Mouse (Mus musculus) testis, adult 2 months (tissue): ENCODE data around the gene Scel. TPM values are rescaled to one million over a fixed set of nuclear protein-coding genes. Genes with fewer than 3 reads are reported as not detected.
"Not testable (repeated sequence)": the region's sequence is repeated elsewhere in the genome, so short reads cannot be mapped to it uniquely, and the experiment has no call there.

Source experiments
- H3K27ac ChIP-seq: fragments of 200-500 bp; 2 replicates; pipeline ENCODE4 v1.5.1; 2012; ENCODE audit warnings: low read depth, low read length; ENCODE audit not compliant: control insufficient read depth, insufficient read depth
- H3K27me3 ChIP-seq: fragments of 200-500 bp; 2 replicates; pipeline ENCODE4 v1.6.1; 2012; ENCODE audit warnings: mild to moderate bottlenecking, low read length, moderate library complexity; ENCODE audit not compliant: control insufficient read depth, insufficient read depth
- H3K36me3 ChIP-seq: fragments of 200-500 bp; 2 replicates; pipeline ENCODE4 v1.6.1; 2012; ENCODE audit warnings: mild to moderate bottlenecking, low read length; ENCODE audit not compliant: control insufficient read depth, insufficient read depth
- H3K4me1 ChIP-seq: fragments of 200-500 bp; 2 replicates; pipeline ENCODE4 v1.6.1; 2012; ENCODE audit warnings: low read length; ENCODE audit not compliant: control insufficient read depth, insufficient read depth
- H3K4me3 ChIP-seq: fragments of 200-500 bp; 2 replicates; pipeline ENCODE4 v1.5.1; 2012; ENCODE audit warnings: low read depth, mild to moderate bottlenecking, low read length, moderate library complexity, mixed read lengths; ENCODE audit not compliant: control insufficient read depth
- CTCF ChIP-seq: fragments of 200-500 bp; IDR thresholded peaks from 2 replicates; pipeline ENCODE4 v1.5.1; 2012; ENCODE audit warnings: low read depth, mild to moderate bottlenecking, inconsistent platforms, low read length, moderate library complexity; ENCODE audit not compliant: control insufficient read depth, insufficient read depth, insufficient replicate concordance
- POLR2A ChIP-seq: fragments of 200-500 bp; IDR thresholded peaks from 2 replicates; pipeline ENCODE4 v1.6.1; 2012; ENCODE audit warnings: low read depth, mild to moderate bottlenecking, inconsistent platforms, low read length, moderate library complexity; ENCODE audit not compliant: control insufficient read depth
- polyA plus RNA-seq: library from polyadenylated mRNA; depleted of rRNA; stranded (reverse); fragments of >200 nt; gene quantifications from 2 replicates; pipeline ENCODE4 v1.2.3, GENCODE M21; 2012

Gene Scel
- polyA plus RNA-seq, 1 experiment, result not detected

- no peaks in the 10 kb centered on the region for H3K27me3 ChIP-seq
- no peak overlapping the region for H3K4me3 ChIP-seq
- H3K4me1 ChIP-seq, result no peaks in the 10 kb centered on the region; the same call in 1 of the 2 replicates
- TF ChIP-seq CTCF (no peak), POLR2A (no peak)
- no peaks in the 10 kb centered on the region for H3K36me3 ChIP-seq
- no peak overlapping the region for H3K27ac ChIP-seq
These were observed 37.8 kb upstream of the Scel start for GRCm38 (mm10) chr14:103475312-103475711.

DNA sequence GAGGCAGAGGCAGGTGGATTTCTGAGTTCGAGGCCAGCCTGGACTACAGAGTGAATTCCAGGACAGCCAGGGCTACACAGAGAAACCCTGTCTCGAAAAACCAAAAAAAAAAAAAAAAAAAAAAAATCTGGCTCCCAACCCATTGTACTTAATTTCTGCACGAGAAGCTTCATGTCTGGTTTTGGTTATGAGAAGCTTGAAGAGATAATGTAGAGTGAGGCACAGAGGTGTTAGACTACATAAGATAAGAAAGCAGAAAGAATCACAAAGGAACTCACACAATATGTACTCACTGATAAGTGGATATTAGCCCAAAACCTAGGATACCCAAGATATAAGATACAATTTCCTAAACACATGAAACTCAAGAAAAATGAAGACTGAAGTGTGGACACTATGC is 36.9 kb upstream of the Scel start:
- H3K4me1 ChIP-seq, H3K27me3 ChIP-seq, H3K27ac ChIP-seq, H3K36me3 ChIP-seq, H3K4me3 ChIP-seq: not testable (repeated sequence)

- H3K27me3 ChIP-seq, result no peaks in the 10 kb centered on the region
- no peaks in the 10 kb centered on the region for H3K36me3 ChIP-seq
- no peaks in the 10 kb centered on the region for H3K4me1 ChIP-seq
- TF ChIP-seq CTCF, result no peak
- H3K4me3 ChIP-seq, result no peak overlapping the region
- no peak overlapping the region for H3K27ac ChIP-seq
These were observed 35.9 kb upstream of the Scel start for GRCm38 (mm10) chr14:103477281-103477680.

DNA sequence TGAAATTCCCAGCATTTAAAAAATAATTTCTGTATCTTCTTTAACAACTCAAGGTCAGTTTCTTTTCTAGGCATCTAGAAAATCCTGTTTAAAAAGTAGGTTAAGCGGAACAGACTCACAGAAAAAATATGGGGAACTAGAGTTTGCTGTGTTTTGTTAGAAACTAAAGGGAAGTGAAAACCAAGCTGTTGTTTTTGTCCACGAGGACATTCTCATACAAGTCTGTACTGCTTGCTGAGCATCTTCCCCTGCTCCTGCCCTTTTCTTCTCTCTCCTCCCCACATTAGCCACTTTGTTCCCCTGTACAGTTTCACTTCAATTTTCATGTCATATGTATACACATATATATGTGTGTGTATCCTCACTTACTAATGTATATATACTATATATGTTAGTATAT is 35.2 kb upstream of the Scel start:
- H3K27ac ChIP-seq, result no peak overlapping the region
- TF ChIP-seq POLR2A, result no peak
- H3K27me3 ChIP-seq, result no peaks in the 10 kb centered on the region
- no peaks in the 10 kb centered on the region for H3K36me3 ChIP-seq
- H3K4me1 ChIP-seq, result no peaks in the 10 kb centered on the region
- H3K4me3 ChIP-seq, result no peak overlapping the region

- H3K27me3 ChIP-seq, result no peaks in the 10 kb centered on the region
- TF ChIP-seq CTCF (no peak), POLR2A (no peak)
- no peak overlapping the region for H3K27ac ChIP-seq
- no peaks in the 10 kb centered on the region for H3K4me1 ChIP-seq
- no peak overlapping the region for H3K4me3 ChIP-seq
- no peaks in the 10 kb centered on the region for H3K36me3 ChIP-seq
These were observed 33.7 kb upstream of the Scel start for GRCm38 (mm10) chr14:103479446-103479845.

GRCm38 (mm10) chr14:103481514-103481913 is 31.6 kb upstream of the Scel start:
- Histone ChIP-seq H3K4me3 (no peak overlapping the region), H3K4me1 (no peaks in the 10 kb centered on the region; the same call in 1 of the 2 replicates), H3K27me3 (no peaks in the 10 kb centered on the region), H3K36me3 (no peaks in the 10 kb centered on the region), H3K27ac (no peak overlapping the region)
- TF ChIP-seq CTCF (no peak), POLR2A (no peak)

- H3K4me3 ChIP-seq, result no peak overlapping the region
- H3K27ac ChIP-seq, result no peak overlapping the region
- no peaks in the 10 kb centered on the region for H3K27me3 ChIP-seq
- TF ChIP-seq CTCF (no peak), POLR2A (no peak)
- H3K4me1 ChIP-seq, result no peaks in the 10 kb centered on the region; the same call in 1 of the 2 replicates
- no peaks in the 10 kb centered on the region for H3K36me3 ChIP-seq
These were observed 27.5 kb upstream of the Scel start for GRCm38 (mm10) chr14:103485671-103486070.

- Histone ChIP-seq H3K27ac (no peak overlapping the region), H3K4me1 (no peaks in the 10 kb centered on the region; the same call in 1 of the 2 replicates), H3K27me3 (no peaks in the 10 kb centered on the region), H3K4me3 (no peak overlapping the region), H3K36me3 (no peaks in the 10 kb centered on the region)
- TF ChIP-seq POLR2A, result no peak
- no peak for TF ChIP-seq CTCF
These were observed 26.2 kb upstream of the Scel start for GRCm38 (mm10) chr14:103486974-103487373.
